Mouse (Mus musculus): Measurements from ENCODE around the gene Gm27021.

DNA sequence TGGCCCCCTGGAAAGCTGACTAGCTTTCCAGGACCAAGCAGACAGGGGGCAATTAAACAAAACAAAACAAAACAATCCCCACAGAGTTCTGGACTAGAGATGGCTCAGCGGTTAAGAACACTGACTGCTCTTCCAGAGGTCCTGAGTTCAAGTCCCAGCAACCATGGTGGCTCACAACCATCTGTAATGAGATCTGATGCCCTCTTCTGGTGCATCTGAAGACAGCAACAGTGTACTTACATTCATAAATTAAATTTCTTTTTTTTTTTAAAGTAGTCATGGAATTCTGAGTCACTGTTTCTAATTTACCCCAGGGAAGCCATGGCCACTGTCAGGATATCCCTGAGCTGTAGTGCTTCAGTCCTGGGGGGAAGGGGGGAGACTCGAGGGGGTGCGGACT is 53.4 kb downstream of the Gm27021 start:
- no peak for TF ChIP-seq CTCF (IDR thresholded peaks at IDR 0.05; ENCODE audit: insufficient read depth, low read depth, low read length)
- TF ChIP-seq POLR2A (IDR thresholded peaks at IDR 0.05; ENCODE audit: insufficient read depth, low read depth, low read length): no peak

Measured in olfactory bulb, adult 2 months (tissue).